8 mouse cellular contexts compared by ENCODE assay signal in the genomic region with DNA sequence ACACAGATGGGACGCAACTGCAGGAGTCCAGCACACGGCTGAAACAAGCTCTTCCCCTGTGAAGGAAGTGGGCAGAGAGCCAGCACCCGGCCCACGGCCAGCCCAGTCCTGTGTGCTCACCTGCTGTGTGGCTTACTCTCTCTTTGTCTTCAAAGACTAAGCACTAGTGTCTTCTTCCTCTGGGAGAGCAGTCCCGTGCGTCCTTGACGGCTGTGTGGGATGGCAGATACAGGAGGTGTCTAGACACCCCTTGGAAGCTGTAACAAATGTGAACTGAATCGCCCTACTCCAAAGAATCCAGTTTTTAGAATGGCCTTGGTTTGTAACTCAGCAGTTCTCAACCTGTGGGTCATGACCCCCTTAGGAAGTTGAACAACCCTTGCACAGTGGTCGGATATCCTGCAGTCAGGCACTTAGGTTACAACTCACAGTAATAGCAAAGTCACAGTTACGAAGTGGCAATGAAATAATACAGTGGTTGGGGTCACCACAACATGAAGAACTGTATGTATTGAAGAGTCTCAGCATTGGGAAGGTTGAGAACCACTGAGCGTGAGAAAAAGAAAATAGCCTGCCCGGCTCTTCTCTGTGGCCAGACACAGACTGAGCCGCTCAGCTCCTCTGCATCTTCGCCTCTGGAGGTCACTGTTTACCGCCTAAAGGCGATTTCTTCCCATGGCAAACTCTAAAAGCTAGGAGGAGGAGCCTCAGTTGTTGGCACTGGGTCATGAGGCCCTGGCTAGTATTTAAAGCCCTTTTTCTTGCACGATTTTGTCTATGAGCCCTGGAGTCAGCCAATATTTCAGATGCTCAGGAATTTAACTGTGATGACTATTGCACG. TPM values are rescaled to one million over a fixed set of nuclear protein-coding genes. Genes with fewer than 3 reads are reported as not detected.
DNase-seq lines count a peak whose midpoint lies in the region; ATAC-seq and TF ChIP-seq lines count a peak whose summit lies in the region.

No protein-coding gene starts in this region.

- peaks cover 11% of the 10 kb centered on the region for H3K4me1 ChIP-seq in cerebellum, adult 2 months (ENCODE audit: control insufficient read depth, insufficient read depth, low read length)
- no peaks in the 10 kb centered on the region for H3K4me1 ChIP-seq in forebrain, postnatal 0 days (ENCODE audit: insufficient read depth)
- peaks cover 5% of the 10 kb centered on the region; the same call in 1 of the 2 replicates for H3K4me1 ChIP-seq in lung, embryonic 15.5 days

- peak; percentile 81 for DNase-seq in MN1 (ENCODE audit: low spot score)
- DNase-seq in cerebellum, adult 2 months = peak; percentile 86 to 89
- DNase-seq in forebrain, postnatal 0 days = peak; percentile 85
- peak; percentile 78 to 84 for DNase-seq in layer of hippocampus, adult 8-10 months (ENCODE audit: low spot score in 2 of 2)
- peak; percentile 75 for DNase-seq in ovary, postnatal 36 days (ENCODE audit: low spot score)
- DNase-seq in thymus, postnatal 36 days = peak; percentile 55 to 56

- H3K27me3 ChIP-seq in cerebellum, adult 2 months (ENCODE audit: control insufficient read depth, insufficient read depth, low read length) = no peaks in the 10 kb centered on the region
- no peaks in the 10 kb centered on the region for H3K27me3 ChIP-seq in forebrain, postnatal 0 days (ENCODE audit: insufficient read depth, low read length)
- no peaks in the 10 kb centered on the region for H3K27me3 ChIP-seq in lung, embryonic 15.5 days

- peak overlapping the region; percentile 10; the same call in 1 of the 2 replicates for H3K27ac ChIP-seq in cerebellum, adult 2 months (ENCODE audit: insufficient read depth, low read length)
- H3K27ac ChIP-seq in forebrain, postnatal 0 days (ENCODE audit: low read depth, low read length) = no peak overlapping the region
- peak overlapping the region; percentile 1; the same call in 1 of the 2 replicates for H3K27ac ChIP-seq in lung, embryonic 15.5 days

- WGBS in cerebellum, adult 2 months = 6% methylated on average over 18 of the region's 18 CpGs
- 25% methylated on average over 18 of the region's 18 CpGs for WGBS in forebrain, postnatal 0 days
- 23% methylated on average over 18 of the region's 18 CpGs for WGBS in lung, embryonic 15.5 days

- TF ChIP-seq POLR2A in cerebellum, adult 2 months (IDR thresholded peaks at IDR 0.05; ENCODE audit: borderline replicate concordance, insufficient read depth, low read length) = no peak

- ATAC-seq in forebrain, postnatal 0 days = peak; percentile 89
- peak; percentile 80 to 90 for ATAC-seq in hematopoietic stem cell, adult 5-6 weeks (replicated peaks in 1 of 2; ENCODE audit: insufficient read depth in 1 of 2, low FRiP score in 2 of 2, low TSS enrichment in 1 of 2, low read depth in 1 of 2, poor library complexity in 2 of 2, severe bottlenecking in 2 of 2)
- ATAC-seq in lung, embryonic 15.5 days (ENCODE audit: borderline replicate concordance, extremely low read depth, low FRiP score, low TSS enrichment) = peak; percentile 92; the same call in 1 of the 2 replicates

- H3K36me3 ChIP-seq in forebrain, postnatal 0 days (ENCODE audit: insufficient read depth) = no peaks in the 10 kb centered on the region
- no peaks in the 10 kb centered on the region for H3K36me3 ChIP-seq in lung, embryonic 15.5 days

- H3K9ac ChIP-seq in forebrain, postnatal 0 days = no peak overlapping the region
- no peak overlapping the region for H3K9ac ChIP-seq in lung, embryonic 15.5 days

- peak; percentile 86 for TF ChIP-seq CTCF in cerebellum, adult 2 months (IDR thresholded peaks at IDR 0.05; ENCODE audit: borderline replicate concordance, insufficient read depth, low read depth, low read length)
- peak; percentile 75 for TF ChIP-seq CTCF in forebrain, postnatal 0 days (IDR thresholded peaks at IDR 0.05; ENCODE audit: low read depth)

- H3K4me3 ChIP-seq in cerebellum, adult 2 months (replicated peaks; ENCODE audit: insufficient read depth, low read depth, low read length) = no peak overlapping the region
- no peak overlapping the region for H3K4me3 ChIP-seq in forebrain, postnatal 0 days (ENCODE audit: low read depth, low read length)
- no peak overlapping the region for H3K4me3 ChIP-seq in lung, embryonic 15.5 days

- H3K9me3 ChIP-seq in forebrain, postnatal 0 days (ENCODE audit: low read length) = no peaks in the 10 kb centered on the region
- H3K9me3 ChIP-seq in lung, embryonic 15.5 days = no peaks in the 10 kb centered on the region

- H3K4me2 ChIP-seq in forebrain, postnatal 0 days (ENCODE audit: low read depth) = no peak overlapping the region
- no peak overlapping the region for H3K4me2 ChIP-seq in lung, embryonic 15.5 days

RNA-seq across cellular contexts. Expression of gene Ndufv1, which starts 6.4 kb away (rescaled TPM):
- polyA plus RNA-seq in cerebellum, adult 2 months (2012; rRNA removed) = 331 and 332 TPM in 2 replicates
- total RNA-seq in forebrain, postnatal 0 days (2014; rRNA removed) = 250 and 281 TPM in 2 replicates
- 268 TPM in 2 replicates for polyA plus RNA-seq in forebrain, postnatal 0 days (2015; fragmentation: Nextera tagmentation; extraction: Ambion mirVana)
- total RNA-seq in hematopoietic stem cell, adult 5-6 weeks (2017) = 142 and 166 TPM in 2 replicates
- 100 to 1,000 TPM; 246 to 277 (median 263) TPM for total RNA-seq in layer of hippocampus, adult 8-10 months (2022)
- 191 and 199 TPM in 2 replicates for polyA plus RNA-seq in lung, embryonic 15.5 days (2015; fragmentation: Nextera tagmentation; extraction: Ambion mirVana)

RNA-seq across cellular contexts. Expression of gene Doc2g, which starts 15.8 kb away (rescaled TPM):
- polyA plus RNA-seq in cerebellum, adult 2 months (2012; rRNA removed) = 15.8 and 19.9 TPM in 2 replicates
- 16.0 and 17.8 TPM in 2 replicates for total RNA-seq in forebrain, postnatal 0 days (2014; rRNA removed)
- 5.7 and 6.3 TPM in 2 replicates for polyA plus RNA-seq in forebrain, postnatal 0 days (2015; fragmentation: Nextera tagmentation; extraction: Ambion mirVana)
- total RNA-seq in hematopoietic stem cell, adult 5-6 weeks (2017) = 1.5 and 1.9 TPM in 2 replicates
- 1 to 10 TPM; 1.6 to 3.5 (median 3.0) TPM for total RNA-seq in layer of hippocampus, adult 8-10 months (2022)
- polyA plus RNA-seq in lung, embryonic 15.5 days (2015; fragmentation: Nextera tagmentation; extraction: Ambion mirVana) = 3.6 and 4.9 TPM in 2 replicates

RNA-seq across cellular contexts. Expression of gene Gm49405, which starts 18.5 kb away (rescaled TPM):
- polyA plus RNA-seq in cerebellum, adult 2 months (2012; rRNA removed) = 4.8 and 5.5 TPM in 2 replicates
- total RNA-seq in forebrain, postnatal 0 days (2014; rRNA removed) = 7.8 and 8.5 TPM in 2 replicates
- polyA plus RNA-seq in forebrain, postnatal 0 days (2015; fragmentation: Nextera tagmentation; extraction: Ambion mirVana) = 2.1 and 2.6 TPM in 2 replicates
- total RNA-seq in hematopoietic stem cell, adult 5-6 weeks (2017) = 1.8 and 2.3 TPM in 2 replicates
- 1 to 10 TPM in 3 of 4 experiments, under 1 TPM in 1; 0.86 to 2.4 (median 1.7) TPM for total RNA-seq in layer of hippocampus, adult 8-10 months (2022)
- polyA plus RNA-seq in lung, embryonic 15.5 days (2015; fragmentation: Nextera tagmentation; extraction: Ambion mirVana) = 2.3 and 2.4 TPM in 2 replicates

RNA-seq across cellular contexts. Expression of gene Nudt8, which starts 18.6 kb away (rescaled TPM):
- polyA plus RNA-seq in cerebellum, adult 2 months (2012; rRNA removed) = 8.4 and 9.4 TPM in 2 replicates
- 26.7 and 30.8 TPM in 2 replicates for total RNA-seq in forebrain, postnatal 0 days (2014; rRNA removed)
- polyA plus RNA-seq in forebrain, postnatal 0 days (2015; fragmentation: Nextera tagmentation; extraction: Ambion mirVana) = 36.3 and 40.4 TPM in 2 replicates
- 4.5 and 13.5 TPM in 2 replicates for total RNA-seq in hematopoietic stem cell, adult 5-6 weeks (2017)
- total RNA-seq in layer of hippocampus, adult 8-10 months (2022) = 1 to 10 TPM; 7.7 to 9.4 (median 8.7) TPM
- polyA plus RNA-seq in lung, embryonic 15.5 days (2015; fragmentation: Nextera tagmentation; extraction: Ambion mirVana) = 25.9 and 28.0 TPM in 2 replicates

RNA-seq across cellular contexts. Expression of gene Gstp1, which starts 18.8 kb away (rescaled TPM):
- polyA plus RNA-seq in cerebellum, adult 2 months (2012; rRNA removed) = 517 and 561 TPM in 2 replicates
- 245 and 296 TPM in 2 replicates for total RNA-seq in forebrain, postnatal 0 days (2014; rRNA removed)
- 619 and 642 TPM in 2 replicates for polyA plus RNA-seq in forebrain, postnatal 0 days (2015; fragmentation: Nextera tagmentation; extraction: Ambion mirVana)
- total RNA-seq in hematopoietic stem cell, adult 5-6 weeks (2017) = 62.7 and 72.5 TPM in 2 replicates
- 100 to 1,000 TPM; 395 to 468 (median 434) TPM for total RNA-seq in layer of hippocampus, adult 8-10 months (2022)
- 470 and 486 TPM in 2 replicates for polyA plus RNA-seq in lung, embryonic 15.5 days (2015; fragmentation: Nextera tagmentation; extraction: Ambion mirVana)
